Mouse (Mus musculus) MEL (cell line): ENCODE measurements around the gene Birc5. TPM values are rescaled to one million over a fixed set of nuclear protein-coding genes. Genes with fewer than 3 reads are reported as not detected.

ENCODE experiments used
- DNase-seq: peaks from one replicate; pipeline ENCODE4 v3.0.0; 2011; ENCODE audit warnings: low read depth, low spot score
- H3K27ac ChIP-seq: 2 replicates; pipeline ENCODE4 v1.5.1; 2012; ENCODE audit warnings: low read depth, mild to moderate bottlenecking, control low read depth, low read length, moderate library complexity; ENCODE audit not compliant: control insufficient read depth
- H3K27me3 ChIP-seq, 2 experiments: fragments of 150-350 bp in 1 of 2; sonication (generic) in 1 of 2; 2 replicates each; pipeline ENCODE4 v1.6.1; 2012; ENCODE audit warnings: low read length in 2 of 2, mild to moderate bottlenecking in 2 of 2, improper control_type of control experiment in 1 of 2, moderate library complexity in 1 of 2; ENCODE audit not compliant: insufficient read depth in 2 of 2, control insufficient read depth in 1 of 2
- H3K36me3 ChIP-seq, 2 experiments: 2 replicates each; pipeline ENCODE4 v1.6.1; 2012 to 2014; ENCODE audit warnings: low read length in 2 of 2, improper control_type of control experiment in 1 of 2, inconsistent platforms in 1 of 2, mild to moderate bottlenecking in 1 of 2; ENCODE audit not compliant: insufficient read depth in 2 of 2, control insufficient read depth in 1 of 2
- H3K4me1 ChIP-seq, 2 experiments: fragments of 150-350 bp in 1 of 2; sonication (generic) in 1 of 2; 2 replicates each; pipeline ENCODE4 v1.6.1; 2012; ENCODE audit warnings: low read length in 2 of 2, improper control_type of control experiment in 1 of 2, mild to moderate bottlenecking in 1 of 2; ENCODE audit not compliant: insufficient read depth in 2 of 2, control insufficient read depth in 1 of 2
- H3K4me3 ChIP-seq, 2 experiments: fragments of 150-350 bp in 1 of 2; sonication (generic) in 1 of 2; 2 replicates each; pipeline ENCODE4 v1.5.1; 2012; ENCODE audit warnings: low read depth in 2 of 2, low read length in 2 of 2, mild to moderate bottlenecking in 2 of 2, moderate library complexity in 2 of 2, control low read depth in 1 of 2, improper control_type of control experiment in 1 of 2; ENCODE audit not compliant: control insufficient read depth in 1 of 2, insufficient read depth in 1 of 2
- H3K79me2 ChIP-seq: 2 replicates; pipeline ENCODE4 v1.6.1; 2012; ENCODE audit warnings: mild to moderate bottlenecking, low read length, moderate library complexity; ENCODE audit not compliant: control insufficient read depth, poor library complexity, insufficient read depth
- H3K9ac ChIP-seq: 2 replicates; pipeline ENCODE4 v1.6.1; 2012; ENCODE audit warnings: low read depth, mild to moderate bottlenecking, control low read depth, low read length, moderate library complexity; ENCODE audit not compliant: control insufficient read depth, poor library complexity, severe bottlenecking
- H3K9me3 ChIP-seq: fragments of 150-350 bp; sonication (generic); replicated peaks from 2 replicates; pipeline ENCODE4 v1.6.1; 2012; ENCODE audit warnings: mild to moderate bottlenecking, low read length, improper control_type of control experiment, moderate library complexity; ENCODE audit not compliant: insufficient read depth
- CHD1 ChIP-seq: IDR thresholded peaks from 2 replicates; pipeline ENCODE4 v1.6.1; 2012; ENCODE audit warnings: low read depth, mild to moderate bottlenecking, inconsistent platforms, low read length, improper control_type of control experiment
- CTCF ChIP-seq, 3 experiments: IDR thresholded peaks in 2 of 3; conservative IDR thresholded peaks in 1 of 3; 2 replicates each; pipeline ENCODE4 v1.5.1; 2011 to 2012; ENCODE audit warnings: low read length in 3 of 3, low read depth in 2 of 3, mild to moderate bottlenecking in 2 of 3, improper control_type of control experiment in 1 of 3, inconsistent platforms in 1 of 3, mixed read lengths in 1 of 3, moderate library complexity in 1 of 3; ENCODE audit not compliant: control insufficient read depth in 1 of 3, insufficient read depth in 1 of 3, poor library complexity in 1 of 3, severe bottlenecking in 1 of 3
- ELF1 ChIP-seq: IDR thresholded peaks from 2 replicates; pipeline ENCODE4 v1.6.1; 2014; ENCODE audit warnings: low read depth, mild to moderate bottlenecking, inconsistent platforms, low read length, improper control_type of control experiment, moderate library complexity
- EP300 ChIP-seq, 2 experiments: IDR thresholded peaks; 2 replicates each; pipeline ENCODE4 v1.6.1; 2011; ENCODE audit warnings: improper control_type of control experiment in 2 of 2, low read length in 2 of 2, low read depth in 1 of 2, mild to moderate bottlenecking in 1 of 2
- GABPA ChIP-seq: IDR thresholded peaks from 2 replicates; pipeline ENCODE4 v1.6.1; 2012; ENCODE audit warnings: low read depth, mild to moderate bottlenecking, inconsistent platforms, low read length, improper control_type of control experiment, moderate library complexity
- GATA1 ChIP-seq: IDR thresholded peaks from 2 replicates; pipeline ENCODE4 v1.6.1; 2011; ENCODE audit warnings: low read depth, low read length, improper control_type of control experiment
- MXI1 ChIP-seq: IDR thresholded peaks from 2 replicates; pipeline ENCODE4 v1.6.1; 2011; ENCODE audit warnings: mild to moderate bottlenecking, low read depth, low read length, improper control_type of control experiment
- NRF1 ChIP-seq: IDR thresholded peaks from 2 replicates; pipeline ENCODE4 v1.6.1; 2014; ENCODE audit warnings: low read depth, mild to moderate bottlenecking, inconsistent platforms, low read length, improper control_type of control experiment, moderate library complexity; ENCODE audit not compliant: poor library complexity, insufficient read depth, severe bottlenecking
- POLR2A ChIP-seq, 2 experiments: IDR thresholded peaks; 2 replicates each; pipeline ENCODE4 v1.6.1; 2011 to 2012; ENCODE audit warnings: low read length in 2 of 2, mild to moderate bottlenecking in 2 of 2, control low read depth in 1 of 2, improper control_type of control experiment in 1 of 2, low read depth in 1 of 2, moderate library complexity in 1 of 2; ENCODE audit not compliant: control insufficient read depth in 1 of 2, insufficient read depth in 1 of 2, poor library complexity in 1 of 2
- POLR2AphosphoS2 ChIP-seq: IDR thresholded peaks from 2 replicates; pipeline ENCODE4 v1.6.1; 2011; ENCODE audit warnings: low read length, improper control_type of control experiment
- POLR2AphosphoS5 ChIP-seq: IDR thresholded peaks from 2 replicates; pipeline ENCODE4 v1.6.1; 2012; ENCODE audit warnings: low read depth, borderline replicate concordance, mild to moderate bottlenecking, inconsistent platforms, low read length, moderate library complexity, mixed read lengths
- RAD21 ChIP-seq: IDR thresholded peaks from 2 replicates; pipeline ENCODE4 v1.6.1; 2011; ENCODE audit warnings: mild to moderate bottlenecking, low read depth, low read length, improper control_type of control experiment
- TBP ChIP-seq: IDR thresholded peaks from 2 replicates; pipeline ENCODE4 v1.8.0; 2011; ENCODE audit warnings: low read depth, low read length, improper control_type of control experiment
- TCF12 ChIP-seq: IDR thresholded peaks from 2 replicates; pipeline ENCODE4 v1.6.1; 2014; ENCODE audit warnings: low read depth, mild to moderate bottlenecking, inconsistent platforms, low read length, improper control_type of control experiment, moderate library complexity
- ZNF384 ChIP-seq: IDR thresholded peaks from 2 replicates; pipeline ENCODE4 v1.6.1; 2012; ENCODE audit warnings: low read depth, mild to moderate bottlenecking, inconsistent platforms, low read length, improper control_type of control experiment
- polyA plus RNA-seq, 2 experiments: library from polyadenylated mRNA; stranded (reverse) in 1 of 2; unstranded in 1 of 2; fragments of >175 nt in 1 of 2; fragments of >200 nt in 1 of 2; gene quantifications; 2 replicates each; pipeline versions ENCODE4 v1.2.1 to v1.2.4; 2012; ENCODE audit warnings: low replicate concordance in 2 of 2, low read depth in 1 of 2; ENCODE audit not compliant: insufficient read length in 2 of 2, insufficient read depth in 1 of 2, missing spikeins in 1 of 2
- total RNA-seq: library from RNA; depleted of rRNA; stranded (reverse); fragments of 300-350 nt; gene quantifications from 2 replicates; pipeline ENCODE4 v1.2.3, GENCODE M21; 2012

The Birc5 gene
- total and polyA plus RNA-seq, 3 experiments, result 214 to 242 TPM; not detected in 1

- Histone ChIP-seq H3K9ac (no peak overlapping the region), H3K9me3 (no peaks in the 10 kb centered on the region), H3K27me3 (no peaks in the 10 kb centered on the region), H3K79me2 (no peaks in the 10 kb centered on the region; the same call in 1 of the 2 replicates), H3K36me3 (peaks cover 2 to 21% of the 10 kb centered on the region in 2 experiments; a peak in 3 of 4 replicates), H3K4me3 (no peak overlapping the region), H3K27ac (0 out of 2 replicates have a peak overlapping the region, but pooled peaks have one; percentile 2), H3K4me1 (0 out of 4 replicates have a peak, but pooled peaks cover 0 to 2% of the 10 kb centered on the region in 2 experiments)
- peak; percentile 69 for DNase-seq
- TF ChIP-seq POLR2A (IDR thresholded peaks at IDR 0.05; ENCODE audit: control insufficient read depth in 1 of 2, insufficient read depth in 1 of 2, low read depth in 1 of 2, low read length in 2 of 2, poor library complexity in 1 of 2) (peak in 1 of 2 experiments; percentile 48; a peak in 2 of 4 replicates), TBP (peak; percentile 78), POLR2AphosphoS5 (no peak), NRF1 (no peak), GATA1 (no peak), RAD21 (no peak), POLR2AphosphoS2 (peak; percentile 4; the same call in 1 of the 2 replicates), TCF12 (no peak), CHD1 (no peak), CTCF (IDR thresholded peaks at IDR 0.05 in 2 of 3, conservative IDR thresholded peaks at IDR 0.05 in 1 of 3; ENCODE audit: control insufficient read depth in 1 of 3, insufficient read depth in 1 of 3, low read depth in 2 of 3, low read length in 3 of 3, poor library complexity in 1 of 3, severe bottlenecking in 1 of 3) (no peak), ELF1 (no peak)
Observed at GRCm38 (mm10) chr11:117857462-117857861, 8.4 kb downstream of the Birc5 start.

- TF ChIP-seq EP300 (IDR thresholded peaks at IDR 0.05; ENCODE audit: low read depth in 1 of 2, low read length in 2 of 2) (no peak), MXI1 (no peak), GABPA (no peak), ZNF384 (peak; percentile 15; the same call in 1 of the 2 replicates)
Observed at GRCm38 (mm10) chr11:117858392-117858791, 9.3 kb downstream of the Birc5 start.

More at GRCm38 (mm10) chr11:117858392-117858791, 9.3 kb downstream of the Birc5 start:
- no peak for DNase-seq
- no peaks in the 10 kb centered on the region for H3K27me3 ChIP-seq
- H3K4me3 ChIP-seq, result no peak overlapping the region
- peak overlapping the region; percentile 26; the same call in 1 of the 2 replicates for H3K27ac ChIP-seq
- peaks cover 2 to 15% of the 10 kb centered on the region in 2 experiments; a peak in 3 of 4 replicates for H3K36me3 ChIP-seq
- 0 out of 4 replicates have a peak, but pooled peaks cover 0 to 2% of the 10 kb centered on the region in 2 experiments for H3K4me1 ChIP-seq
- no peaks in the 10 kb centered on the region for H3K9me3 ChIP-seq
- H3K9ac ChIP-seq, result no peak overlapping the region
- no peaks in the 10 kb centered on the region for H3K79me2 ChIP-seq
